Mouse (Mus musculus): ENCODE measurements around the gene Dtnb. TPM values are rescaled to one million over a fixed set of nuclear protein-coding genes. Genes with fewer than 3 reads are reported as not detected.

The Dtnb gene
- polyA plus RNA-seq, 1 experiment from 2014 or later: 14.2 TPM

- Histone ChIP-seq H3K9ac (ENCODE audit: low read length) (no peak overlapping the region), H3K4me2 (ENCODE audit: low read depth, low read length) (no peak overlapping the region), H3K4me3 (ENCODE audit: low read length) (no peak overlapping the region), H3K4me1 (ENCODE audit: control insufficient read depth, insufficient read depth, low read length) (peaks cover 76% of the 10 kb centered on the region), H3K9me3 (replicated peaks; ENCODE audit: control insufficient read depth, low read length) (no peaks in the 10 kb centered on the region), H3K36me3 (ENCODE audit: control insufficient read depth, insufficient read depth) (no peaks in the 10 kb centered on the region), H3K27me3 (ENCODE audit: control insufficient read depth, insufficient read depth, low read length) (no peaks in the 10 kb centered on the region), H3K27ac (ENCODE audit: low read length) (peak overlapping the region; percentile 25; the same call in 1 of the 2 replicates)
- WGBS: 43% methylated on average over 6 of the region's 6 CpGs
- no peak for ATAC-seq (replicated peaks; ENCODE audit: extremely low read depth, insufficient read depth, low FRiP score)
These were observed 243.2 kb downstream of the Dtnb start for GRCm38 (mm10) chr12:3815386-3815785.

GRCm38 (mm10) chr12:3817033-3817432 lies 244.9 kb downstream of the Dtnb start:
- ATAC-seq (replicated peaks; ENCODE audit: extremely low read depth, insufficient read depth, low FRiP score): no peak
- WGBS: 70% methylated on average over 7 of the region's 7 CpGs

DNA sequence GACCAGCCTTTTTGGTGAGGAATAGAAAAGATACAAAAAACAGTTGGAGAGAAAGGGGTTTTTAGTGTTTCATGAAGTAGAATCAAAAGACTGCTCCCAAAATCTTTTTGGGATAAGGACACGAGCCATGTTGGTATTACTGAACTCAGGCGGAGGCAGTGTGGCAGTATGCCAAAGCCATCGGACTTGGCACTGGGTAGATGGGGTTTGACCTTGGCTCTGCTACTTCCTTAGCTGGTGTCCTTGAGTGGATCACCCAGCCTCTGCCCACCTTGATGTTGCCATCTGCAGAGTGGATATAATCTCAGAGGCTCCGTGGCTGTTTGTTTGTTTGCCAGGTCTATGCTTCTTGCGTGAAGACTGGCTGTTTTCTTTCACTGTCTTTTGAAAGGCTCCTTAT lies 245.4 kb downstream of the Dtnb start:
- Histone ChIP-seq H3K4me2 (ENCODE audit: low read depth, low read length) (no peak overlapping the region), H3K9me3 (replicated peaks; ENCODE audit: control insufficient read depth, low read length) (no peaks in the 10 kb centered on the region), H3K27me3 (ENCODE audit: control insufficient read depth, insufficient read depth, low read length) (no peaks in the 10 kb centered on the region), H3K36me3 (ENCODE audit: control insufficient read depth, insufficient read depth) (no peaks in the 10 kb centered on the region), H3K4me1 (ENCODE audit: control insufficient read depth, insufficient read depth, low read length) (peaks cover 64% of the 10 kb centered on the region), H3K9ac (ENCODE audit: low read length) (no peak overlapping the region), H3K4me3 (ENCODE audit: low read length) (no peak overlapping the region), H3K27ac (ENCODE audit: low read length) (0 out of 2 replicates have a peak overlapping the region, but pooled peaks have one; percentile 2)
- WGBS: 44% methylated on average over 5 of the region's 5 CpGs
- ATAC-seq (replicated peaks; ENCODE audit: extremely low read depth, insufficient read depth, low FRiP score): 0 out of 2 replicates have a peak, but pooled peaks have one; percentile 28

More at GRCm38 (mm10) chr12:3817033-3817432, 244.9 kb downstream of the Dtnb start:
- Histone ChIP-seq H3K4me3 (ENCODE audit: low read length) (no peak overlapping the region), H3K36me3 (ENCODE audit: control insufficient read depth, insufficient read depth) (no peaks in the 10 kb centered on the region), H3K27ac (ENCODE audit: low read length) (0 out of 2 replicates have a peak overlapping the region, but pooled peaks have one; percentile 2), H3K27me3 (ENCODE audit: control insufficient read depth, insufficient read depth, low read length) (no peaks in the 10 kb centered on the region), H3K9me3 (replicated peaks; ENCODE audit: control insufficient read depth, low read length) (no peaks in the 10 kb centered on the region), H3K4me2 (ENCODE audit: low read depth, low read length) (no peak overlapping the region), H3K9ac (ENCODE audit: low read length) (no peak overlapping the region), H3K4me1 (ENCODE audit: control insufficient read depth, insufficient read depth, low read length) (peaks cover 67% of the 10 kb centered on the region)

DNA sequence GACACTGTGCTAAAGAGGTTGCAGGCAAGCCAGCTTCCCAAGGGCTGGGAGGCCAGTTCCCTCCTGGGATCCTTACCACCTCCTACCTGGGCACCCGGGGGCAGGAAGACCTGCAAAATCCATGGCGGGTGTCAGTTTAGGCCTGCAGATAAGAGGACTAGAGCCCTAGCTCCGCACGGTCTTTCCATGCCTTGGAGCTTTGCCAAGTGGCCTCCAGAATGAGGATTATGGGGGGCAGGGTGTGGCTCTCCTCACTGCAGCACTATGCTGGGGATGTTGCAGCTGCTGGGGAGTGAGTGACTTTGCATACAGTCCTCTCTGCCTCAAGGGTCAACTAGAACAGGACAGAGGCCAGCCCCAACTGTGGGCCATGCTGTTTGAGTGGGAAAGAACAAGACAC lies 247.7 kb downstream of the Dtnb start:
- Histone ChIP-seq H3K9me3 (replicated peaks; ENCODE audit: control insufficient read depth, low read length) (no peaks in the 10 kb centered on the region), H3K4me1 (ENCODE audit: control insufficient read depth, insufficient read depth, low read length) (peaks cover 79% of the 10 kb centered on the region), H3K9ac (ENCODE audit: low read length) (no peak overlapping the region), H3K4me2 (ENCODE audit: low read depth, low read length) (peak overlapping the region; percentile 4; the same call in 1 of the 2 replicates), H3K4me3 (ENCODE audit: low read length) (no peak overlapping the region), H3K36me3 (ENCODE audit: control insufficient read depth, insufficient read depth) (no peaks in the 10 kb centered on the region), H3K27ac (ENCODE audit: low read length) (0 out of 2 replicates have a peak overlapping the region, but pooled peaks have one; percentile 16), H3K27me3 (ENCODE audit: control insufficient read depth, insufficient read depth, low read length) (no peaks in the 10 kb centered on the region)
- 12% methylated on average over 4 of the region's 4 CpGs for WGBS
- ATAC-seq (replicated peaks; ENCODE audit: extremely low read depth, insufficient read depth, low FRiP score): no peak

GRCm38 (mm10) chr12:3823408-3823807 lies 251.2 kb downstream of the Dtnb start:
- H3K4me1 ChIP-seq (ENCODE audit: control insufficient read depth, insufficient read depth, low read length): peaks cover 61% of the 10 kb centered on the region
- no peaks in the 10 kb centered on the region for H3K27me3 ChIP-seq (ENCODE audit: control insufficient read depth, insufficient read depth, low read length)
- 56% methylated on average over 5 of the region's 5 CpGs for WGBS
- no peak overlapping the region for H3K4me2 ChIP-seq (ENCODE audit: low read depth, low read length)
- H3K27ac ChIP-seq (ENCODE audit: low read length): no peak overlapping the region
- H3K9me3 ChIP-seq (replicated peaks; ENCODE audit: control insufficient read depth, low read length): no peaks in the 10 kb centered on the region
- no peaks in the 10 kb centered on the region for H3K36me3 ChIP-seq (ENCODE audit: control insufficient read depth, insufficient read depth)
- no peak for ATAC-seq (replicated peaks; ENCODE audit: extremely low read depth, insufficient read depth, low FRiP score)
- H3K4me3 ChIP-seq (ENCODE audit: low read length): no peak overlapping the region
- no peak overlapping the region for H3K9ac ChIP-seq (ENCODE audit: low read length)

GRCm38 (mm10) chr12:3824906-3825713 lies 252.9 kb downstream of the Dtnb start:
- Histone ChIP-seq H3K9me3 (replicated peaks; ENCODE audit: control insufficient read depth, low read length) (no peaks in the 10 kb centered on the region), H3K27me3 (ENCODE audit: control insufficient read depth, insufficient read depth, low read length) (no peaks in the 10 kb centered on the region), H3K4me1 (ENCODE audit: control insufficient read depth, insufficient read depth, low read length) (peaks cover 46% of the 10 kb centered on the region), H3K27ac (ENCODE audit: low read length) (no peak overlapping the region), H3K9ac (ENCODE audit: low read length) (no peak overlapping the region), H3K4me3 (ENCODE audit: low read length) (no peak overlapping the region), H3K36me3 (ENCODE audit: control insufficient read depth, insufficient read depth) (peaks cover 3% of the 10 kb centered on the region; the same call in 1 of the 2 replicates), H3K4me2 (ENCODE audit: low read depth, low read length) (no peak overlapping the region)
- ATAC-seq (replicated peaks; ENCODE audit: extremely low read depth, insufficient read depth, low FRiP score): no peak
- WGBS: 59% methylated on average over 5 of the region's 5 CpGs

GRCm38 (mm10) chr12:3825714-3826080 lies 253.5 kb downstream of the Dtnb start:
- H3K4me3 ChIP-seq (ENCODE audit: low read length): no peak overlapping the region
- peaks cover 44% of the 10 kb centered on the region for H3K4me1 ChIP-seq (ENCODE audit: control insufficient read depth, insufficient read depth, low read length)
- H3K27ac ChIP-seq (ENCODE audit: low read length): no peak overlapping the region
- no peaks in the 10 kb centered on the region for H3K27me3 ChIP-seq (ENCODE audit: control insufficient read depth, insufficient read depth, low read length)
- H3K4me2 ChIP-seq (ENCODE audit: low read depth, low read length): no peak overlapping the region
- no peaks in the 10 kb centered on the region for H3K9me3 ChIP-seq (replicated peaks; ENCODE audit: control insufficient read depth, low read length)
- no peak for ATAC-seq (replicated peaks; ENCODE audit: extremely low read depth, insufficient read depth, low FRiP score)
- 37% methylated on average over 12 of the region's 12 CpGs for WGBS
- no peak overlapping the region for H3K9ac ChIP-seq (ENCODE audit: low read length)
- peaks cover 6% of the 10 kb centered on the region; the same call in 1 of the 2 replicates for H3K36me3 ChIP-seq (ENCODE audit: control insufficient read depth, insufficient read depth)

- no peaks in the 10 kb centered on the region for H3K27me3 ChIP-seq (ENCODE audit: control insufficient read depth, insufficient read depth, low read length)
- H3K4me3 ChIP-seq (ENCODE audit: low read length): no peak overlapping the region
- ATAC-seq (replicated peaks; ENCODE audit: extremely low read depth, insufficient read depth, low FRiP score): peak; percentile 53; the same call in 1 of the 2 replicates
- no peak overlapping the region for H3K9ac ChIP-seq (ENCODE audit: low read length)
- peaks cover 42% of the 10 kb centered on the region for H3K4me1 ChIP-seq (ENCODE audit: control insufficient read depth, insufficient read depth, low read length)
- H3K36me3 ChIP-seq (ENCODE audit: control insufficient read depth, insufficient read depth): peaks cover 6% of the 10 kb centered on the region; the same call in 1 of the 2 replicates
- no peak overlapping the region for H3K4me2 ChIP-seq (ENCODE audit: low read depth, low read length)
- no peak overlapping the region for H3K27ac ChIP-seq (ENCODE audit: low read length)
- 60% methylated on average over 5 of the region's 5 CpGs for WGBS
- no peaks in the 10 kb centered on the region for H3K9me3 ChIP-seq (replicated peaks; ENCODE audit: control insufficient read depth, low read length)
These were observed 255.6 kb downstream of the Dtnb start for GRCm38 (mm10) chr12:3827771-3828170.
